Mouse (Mus musculus) heart, postnatal 0 days (tissue): Measurements from ENCODE around the gene Serinc4.

Experiments
- CTCF ChIP-seq: IDR thresholded peaks from 2 replicates; pipeline ENCODE4 v1.5.1; 2016; ENCODE audit warnings: antibody characterized with exemption, control low read depth, low read depth
- EP300 ChIP-seq: IDR thresholded peaks from 2 replicates; pipeline ENCODE4 v1.6.1; 2016; ENCODE audit warnings: antibody characterized with exemption, low read depth

- TF ChIP-seq CTCF (no peak), EP300 (no peak)
Measured at GRCm38 (mm10) chr2:121443068-121443349, 13.6 kb downstream of the Serinc4 start.
